Mouse (Mus musculus) cerebral cortex, adult 2 months (tissue): ENCODE data around the gene Nkg7.

ENCODE experiments used
- WGBS: fragments of 180-500 bp; shearing (Covaris S2); methylation state at CpG from one replicate; pipeline ENCODE4 v1.1.7; 2018; 5-methylcytosine and 5-hydroxymethylcytosine counted together

The Nkg7 gene

GRCm38 (mm10) chr7:43436341-43437255, at the start of gene Nkg7:
Gene Nkg7 (plus strand): TSS chr7:43437073.
- WGBS = 83% methylated on average over 10 of the region's 10 CpGs

DNA sequence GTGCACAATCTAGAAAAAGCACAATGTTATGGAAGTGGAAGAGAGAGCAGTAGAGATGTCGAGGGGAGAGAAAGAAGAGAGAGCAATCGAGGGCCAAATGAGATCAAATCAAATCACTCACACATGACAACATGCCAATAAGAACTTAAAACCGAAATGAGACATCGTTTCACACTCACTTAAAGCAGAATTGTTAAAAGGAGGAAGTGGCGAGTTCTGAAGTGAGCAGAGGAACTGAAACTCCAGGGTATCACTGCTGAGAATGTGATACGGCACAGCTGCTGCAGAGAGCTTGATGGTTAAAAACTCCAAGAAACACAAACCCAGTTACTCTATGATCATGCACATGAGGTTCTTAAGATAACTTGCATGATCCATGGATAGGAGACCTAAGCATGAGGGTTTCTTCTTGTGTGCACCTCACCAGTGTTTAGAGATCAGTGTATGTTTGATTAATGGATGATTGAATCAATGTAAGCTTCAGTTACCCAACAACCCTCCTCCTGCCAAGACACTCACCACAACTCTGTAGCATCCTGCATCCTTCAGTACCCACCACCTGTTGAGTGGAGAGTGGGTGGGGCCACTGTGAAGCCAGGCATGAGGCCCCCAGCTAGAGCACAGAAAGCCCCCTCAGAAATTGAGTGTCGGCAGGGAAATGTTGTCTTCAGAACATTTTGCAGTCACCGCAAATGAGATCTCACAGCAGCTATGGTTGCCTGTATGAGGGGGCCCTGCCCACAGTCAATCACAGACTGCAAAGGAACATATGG, 44.3 kb upstream of the Nkg7 start:
- 77% methylated on average over 8 of the region's 8 CpGs for WGBS

GRCm38 (mm10) chr7:43399501-43399900, 37.4 kb upstream of the Nkg7 start:
- WGBS = 90% methylated on average over 2 of the region's 2 CpGs

GRCm38 (mm10) chr7:43402718-43403117, 34.2 kb upstream of the Nkg7 start:
- 54% methylated on average over 2 of the region's 2 CpGs for WGBS

DNA sequence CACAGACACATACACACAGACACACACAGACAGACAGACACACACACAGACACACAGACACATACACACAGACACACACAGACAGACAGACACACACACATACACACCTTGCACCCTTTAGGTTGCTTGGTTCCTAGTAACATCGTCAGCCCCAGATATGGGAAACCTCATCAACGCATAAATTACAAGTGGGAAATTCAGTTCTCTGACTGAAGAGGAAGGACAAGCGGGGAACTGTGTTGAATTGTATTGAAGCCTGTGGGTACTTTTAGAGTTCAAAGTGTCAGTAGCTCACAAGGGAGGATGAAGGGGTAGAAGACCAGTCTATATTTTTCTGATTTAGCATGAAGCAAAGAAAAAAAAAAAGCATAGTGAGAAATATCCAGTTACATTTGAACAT, 29.3 kb upstream of the Nkg7 start:
- 84% methylated on average over 3 of the region's 3 CpGs for WGBS

DNA sequence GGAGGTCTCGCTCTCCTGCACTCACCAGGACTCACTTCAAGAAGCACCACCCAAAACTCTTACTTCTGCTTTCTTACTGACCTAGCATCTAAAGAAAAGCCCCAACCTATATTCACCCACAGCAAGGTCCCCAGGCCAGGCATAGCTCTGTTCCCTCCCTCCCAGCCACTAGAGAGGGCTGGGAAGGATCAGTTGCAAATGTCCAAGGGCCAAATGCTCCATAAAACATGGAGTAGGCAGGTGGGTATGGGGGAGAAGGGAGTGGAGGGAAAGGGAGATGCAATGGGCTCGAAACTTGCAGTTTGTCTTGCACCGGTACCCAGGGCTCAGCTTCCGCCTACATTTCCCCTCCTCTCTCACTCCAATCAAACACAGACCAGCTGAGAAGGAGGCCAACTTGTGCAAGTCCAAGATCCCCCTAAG, 28.7 kb upstream of the Nkg7 start, which contains the start of gene Siglecg:
Gene Siglecg, plus strand, starts transcription at position 74 of the 423 bp plus-strand sequence.
- 80% methylated on average over 4 of the region's 4 CpGs for WGBS

DNA sequence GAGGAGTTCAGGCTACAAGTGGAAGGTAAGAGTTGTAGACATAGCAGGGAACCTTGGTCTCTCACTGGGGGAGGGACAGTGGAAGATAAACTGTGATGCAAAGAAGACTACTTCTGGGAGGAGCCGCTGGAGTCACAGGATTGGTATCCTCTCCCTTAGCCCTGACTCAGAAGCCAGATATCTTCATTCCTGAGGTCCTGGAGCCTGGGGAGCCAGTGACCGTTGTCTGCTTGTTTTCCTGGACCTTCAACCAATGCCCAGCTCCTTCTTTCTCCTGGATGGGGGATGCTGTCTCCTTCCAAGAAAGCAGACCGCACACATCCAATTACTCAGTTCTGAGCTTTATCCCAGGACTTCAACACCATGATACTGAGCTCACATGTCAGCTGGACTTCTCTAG, 27.8 kb upstream of the Nkg7 start:
- 89% methylated on average over 3 of the region's 3 CpGs for WGBS

GRCm38 (mm10) chr7:43411724-43412123, 25.1 kb upstream of the Nkg7 start:
- 38% methylated on average over 4 of the region's 4 CpGs for WGBS

GRCm38 (mm10) chr7:43417298-43417697, 19.6 kb upstream of the Nkg7 start:
- 85% methylated on average over 10 of the region's 10 CpGs for WGBS

GRCm38 (mm10) chr7:43422995-43423617, 13.8 kb upstream of the Nkg7 start:
- 13% methylated on average over 11 of the region's 11 CpGs for WGBS

DNA sequence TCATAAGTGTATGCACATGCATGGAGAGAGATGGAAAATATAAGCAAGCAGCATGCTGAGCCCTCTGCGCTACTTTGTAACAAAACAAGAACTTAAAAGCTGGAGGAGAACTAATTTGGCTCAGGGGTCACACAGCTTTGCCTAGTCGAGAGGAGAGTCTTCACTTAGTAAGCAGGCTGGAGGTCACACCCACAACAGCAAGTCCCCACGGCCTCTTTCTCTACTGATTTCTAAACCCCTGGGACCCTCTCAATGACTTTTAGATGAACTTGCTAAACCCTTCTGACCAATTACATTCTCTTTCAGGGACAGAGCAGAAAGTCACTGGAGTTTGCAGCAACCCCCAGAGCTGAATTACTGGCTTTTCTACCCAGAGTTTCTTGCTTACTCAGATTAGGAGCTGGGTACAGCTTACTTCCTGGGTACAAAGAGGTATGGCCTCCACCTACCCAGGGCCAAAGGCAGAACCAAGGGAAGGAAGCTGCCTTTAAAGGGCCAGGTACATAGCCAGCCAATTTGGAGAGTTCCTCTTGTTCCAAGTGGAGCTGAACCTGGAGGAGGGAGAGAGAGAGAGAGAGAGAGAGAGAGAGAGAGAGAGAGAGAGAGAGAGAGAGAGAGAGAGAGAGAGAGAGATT, 12.8 kb upstream of the Nkg7 start:
- WGBS = 67% methylated on average over 3 of the region's 3 CpGs

GRCm38 (mm10) chr7:43427406-43427805, 9.5 kb upstream of the Nkg7 start, which contains the start of gene Lim2:
Gene Lim2 (plus strand): TSS chr7:43427670.
- WGBS = 85% methylated on average over 8 of the region's 8 CpGs

- 57% methylated on average over 4 of the region's 4 CpGs for WGBS
Measured at GRCm38 (mm10) chr7:43429500-43429899, 7.4 kb upstream of the Nkg7 start.

DNA sequence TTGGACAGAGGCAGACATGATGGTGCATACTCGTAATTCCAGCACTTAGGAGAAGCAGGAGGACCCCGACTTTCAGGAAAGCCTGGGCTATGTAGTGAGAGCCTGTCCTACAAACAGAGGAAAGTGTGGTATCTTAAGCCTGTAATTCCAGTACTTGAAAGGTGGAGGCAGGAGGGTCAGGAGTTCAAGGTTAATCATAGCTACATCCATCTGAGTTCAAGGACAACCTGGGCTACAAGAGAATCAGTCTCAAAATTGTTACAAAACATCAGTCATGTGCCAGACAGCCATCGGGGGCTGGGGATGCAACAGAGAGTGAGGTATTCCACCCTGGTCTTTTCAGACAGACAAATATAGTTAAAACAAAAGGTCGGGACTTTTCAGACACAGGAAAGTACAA, 4.0 kb upstream of the Nkg7 start:
- WGBS = 79% methylated on average over 4 of the region's 4 CpGs

- 88% methylated on average over 5 of the region's 5 CpGs for WGBS
Measured at GRCm38 (mm10) chr7:43434676-43435075, 2.2 kb upstream of the Nkg7 start.

DNA sequence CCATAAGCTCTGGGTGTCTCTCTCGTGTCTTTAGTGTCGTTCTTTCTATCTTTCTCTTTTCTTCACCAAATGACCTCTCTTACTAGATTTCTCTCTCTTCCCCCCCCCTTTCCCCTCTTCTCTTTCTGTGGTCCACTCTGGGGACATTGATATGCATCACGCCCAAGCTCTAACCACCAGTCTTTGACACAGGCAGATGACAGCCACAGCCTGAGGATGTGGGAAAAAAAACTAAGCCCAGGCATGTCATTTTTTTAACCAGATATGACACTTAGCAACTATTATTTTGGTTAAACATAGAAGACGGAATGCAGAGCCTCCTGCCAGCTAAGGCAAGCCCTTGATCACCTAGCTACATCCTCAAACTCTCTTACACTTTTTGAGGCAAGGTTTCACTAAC, 1.7 kb downstream of the Nkg7 start:
- 92% methylated on average over 4 of the region's 4 CpGs for WGBS

DNA sequence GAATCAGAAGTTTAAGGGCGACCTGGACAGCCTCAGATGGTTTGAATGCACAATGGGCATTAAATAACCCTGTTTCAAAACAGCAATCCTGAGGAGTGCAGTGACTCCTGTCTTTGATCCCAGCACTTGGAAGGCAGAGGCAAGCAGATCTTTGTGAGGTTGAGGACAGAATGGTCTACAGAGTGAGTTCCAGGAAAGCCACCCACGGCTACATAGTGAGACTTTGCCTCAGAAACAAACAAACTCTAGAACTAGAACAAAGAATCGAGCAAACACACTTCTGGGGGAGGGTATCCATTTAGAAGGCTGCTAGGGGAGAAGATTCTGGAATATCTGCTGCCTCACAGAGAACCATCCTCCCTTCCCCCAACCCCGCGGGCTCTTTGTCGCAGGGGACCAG, 3.6 kb downstream of the Nkg7 start, which contains the start of gene Cldnd2:
Gene Cldnd2, plus strand, starts transcription at position 301 of the 400 bp plus-strand sequence.
- WGBS = 70% methylated on average over 6 of the region's 6 CpGs

DNA sequence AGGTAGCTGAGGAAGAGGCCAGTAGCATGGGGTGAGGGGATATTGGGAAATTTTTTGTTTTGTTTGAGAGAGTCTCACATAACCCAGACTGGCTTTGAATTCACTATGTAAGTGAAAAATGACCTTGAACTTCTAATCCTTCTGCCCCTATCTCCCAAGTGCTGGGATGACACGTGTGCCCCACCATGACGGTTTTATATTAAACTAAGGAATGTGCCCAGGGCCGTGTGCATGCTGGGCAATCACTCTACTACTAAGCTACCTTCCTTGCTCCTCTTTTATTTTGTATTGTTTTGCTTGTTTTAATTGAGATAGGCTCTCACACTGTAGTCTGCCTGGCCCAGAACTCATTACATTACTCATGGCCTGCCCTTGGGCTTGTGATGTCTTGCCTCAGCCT, 4.2 kb downstream of the Nkg7 start:
- 90% methylated on average over 3 of the region's 3 CpGs for WGBS

GRCm38 (mm10) chr7:43442684-43443083, 5.8 kb downstream of the Nkg7 start:
- 21% methylated on average over 9 of the region's 9 CpGs for WGBS

DNA sequence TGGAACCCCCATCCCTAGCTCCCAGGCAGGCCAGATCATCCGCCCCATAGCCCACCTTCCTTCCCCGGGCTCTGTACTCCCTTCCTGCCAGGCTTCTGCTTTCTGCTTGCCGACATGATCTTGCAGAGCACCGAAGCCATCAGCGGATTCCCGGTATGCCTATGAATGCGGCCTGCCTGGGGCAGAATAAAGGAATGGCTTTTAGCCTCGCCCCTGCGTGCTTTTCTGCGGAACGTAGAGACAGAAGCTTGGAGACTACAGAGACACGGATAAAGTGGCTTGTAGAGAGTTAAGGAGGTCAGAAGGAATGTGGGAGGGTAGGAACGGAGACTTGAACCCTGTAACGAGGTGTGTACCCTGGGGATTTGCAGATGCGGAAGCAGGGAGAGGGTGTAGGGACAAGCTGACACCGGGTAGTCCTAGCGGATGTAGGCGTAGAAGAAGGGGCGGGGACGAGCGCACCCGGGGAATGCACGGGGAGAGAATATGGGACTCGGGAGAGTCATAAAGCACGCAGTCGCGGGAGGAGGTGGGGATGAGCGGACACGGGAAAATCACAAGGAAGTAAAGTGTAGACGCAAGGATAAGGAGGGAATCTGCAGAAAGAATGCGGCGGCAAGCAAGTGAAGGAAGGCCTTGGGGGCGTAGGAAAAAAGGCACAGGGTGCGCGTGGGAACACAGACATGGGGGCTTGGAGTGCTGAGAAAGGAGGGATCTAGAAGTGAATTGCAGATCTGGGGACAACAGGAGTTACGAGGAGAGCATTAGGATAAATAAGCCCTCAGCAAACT, 6.4 kb downstream of the Nkg7 start:
- under 1% methylated on average over 36 of the region's 36 CpGs for WGBS

DNA sequence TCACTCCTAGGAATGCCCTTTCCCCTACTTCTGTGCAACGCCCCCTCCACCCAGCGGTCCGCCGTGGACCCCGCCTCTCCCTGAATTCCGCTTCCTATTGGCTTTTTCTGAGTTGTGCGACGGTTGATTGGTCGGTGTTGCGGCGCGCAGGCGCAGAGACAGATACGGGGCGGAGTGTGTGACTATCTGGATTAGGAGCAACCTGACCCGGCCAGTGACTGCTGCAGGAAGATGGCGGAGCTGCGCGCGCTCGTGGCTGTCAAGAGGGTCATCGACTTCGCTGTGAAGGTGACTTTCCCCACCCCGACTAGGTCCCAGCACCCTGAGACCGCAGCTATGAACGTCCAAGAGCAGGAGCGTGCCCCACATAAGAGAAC, 7.0 kb downstream of the Nkg7 start, which contains the start of the genes Etfb and Gm45233:
Gene Etfb, plus strand, starts transcription at position 167 of the 377 bp plus-strand sequence.
Gene Gm45233, plus strand, starts transcription at position 212 of the 377 bp plus-strand sequence.
- WGBS = under 1% methylated on average over 27 of the region's 27 CpGs
